Mouse (Mus musculus) large intestine, adult 2 months (tissue): ENCODE results near the gene Smad3. TPM values are rescaled to one million over a fixed set of nuclear protein-coding genes. Genes with fewer than 3 reads are reported as not detected.

Source experiments
- DNase-seq: peaks from one replicate; pipeline ENCODE4 v3.0.0-alpha.2; 2012; ENCODE audit warnings: low read depth, low spot score
- WGBS: fragments of 180-500 bp; shearing (Covaris S2); methylation state at CpG from one replicate; pipeline ENCODE4 v1.1.7; 2018; 5-methylcytosine and 5-hydroxymethylcytosine counted together
- polyA plus RNA-seq: library from polyadenylated mRNA; depleted of rRNA; stranded (reverse); fragments of >200 nt; gene quantifications from 2 replicates; pipeline ENCODE4 v1.2.3, GENCODE M21; 2012

Smad3 gene
- polyA plus RNA-seq, 1 experiment, result 16.2 TPM

DNA sequence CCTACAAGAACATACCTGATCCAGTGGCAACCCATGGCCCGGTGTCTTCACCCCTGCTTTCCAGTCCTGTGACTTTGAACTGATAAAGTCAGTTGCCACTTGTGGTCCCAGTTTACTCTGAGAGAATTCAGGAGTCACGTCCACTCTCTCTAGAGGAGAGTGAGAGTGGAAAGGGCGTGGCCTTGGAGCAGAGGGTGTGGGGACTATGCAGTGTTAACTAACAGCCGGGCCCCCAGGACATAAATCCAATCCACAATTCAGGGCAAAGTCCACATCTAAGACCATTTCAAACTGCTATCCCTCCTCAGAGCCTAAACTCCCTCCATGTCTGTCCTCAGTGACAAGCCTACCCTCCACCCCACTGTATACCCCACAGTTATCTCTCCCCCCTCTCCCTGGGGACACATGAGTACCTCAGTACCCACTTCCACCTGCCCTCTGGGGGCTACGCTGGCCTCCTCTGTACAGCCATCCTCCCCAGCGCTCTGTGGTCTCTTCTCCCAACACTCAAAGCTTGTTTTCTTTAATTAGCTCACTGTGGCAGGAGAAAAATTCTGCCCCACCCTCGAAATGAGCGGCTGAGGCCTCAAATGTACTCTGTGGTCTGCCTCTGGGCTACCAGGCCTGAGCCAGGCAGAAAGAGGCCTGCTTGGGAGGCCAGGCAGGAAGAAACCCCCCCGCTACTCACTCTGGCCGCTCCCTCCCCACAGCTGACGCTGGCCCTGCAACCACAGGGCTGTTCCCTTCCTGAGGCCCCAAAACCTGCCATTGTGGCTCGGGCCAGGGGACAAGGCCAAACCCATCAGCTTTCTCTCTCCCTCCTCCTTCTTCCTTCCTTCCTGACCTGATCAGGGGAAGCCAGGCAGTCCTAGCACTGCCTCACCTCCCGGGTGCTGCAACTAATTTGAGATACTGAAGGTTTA lies 31.4 kb downstream of the Smad3 start:
- no peak for DNase-seq
- WGBS, result 24% methylated on average over 13 of the region's 13 CpGs

DNA sequence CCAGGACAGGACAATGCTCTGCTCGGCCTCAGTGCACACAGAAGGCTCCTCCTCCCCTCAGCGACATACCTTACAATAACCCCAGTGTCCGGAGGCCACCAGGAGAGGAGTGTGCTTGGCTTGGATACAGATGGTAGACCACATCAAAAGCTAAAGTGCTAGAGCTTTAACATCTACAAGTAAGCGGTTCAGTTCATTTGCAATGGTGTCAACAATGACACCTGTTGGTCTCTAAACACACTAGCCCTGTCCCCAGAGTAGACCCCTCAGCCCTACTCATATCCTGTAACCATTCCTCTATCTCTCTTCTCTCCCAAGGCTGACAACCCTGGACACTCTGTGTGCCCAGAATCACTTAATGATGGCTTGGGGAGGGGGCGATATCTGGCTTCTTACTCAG lies 33.0 kb downstream of the Smad3 start:
- DNase-seq, result no peak
- 82% methylated on average over 5 of the region's 5 CpGs for WGBS

DNA sequence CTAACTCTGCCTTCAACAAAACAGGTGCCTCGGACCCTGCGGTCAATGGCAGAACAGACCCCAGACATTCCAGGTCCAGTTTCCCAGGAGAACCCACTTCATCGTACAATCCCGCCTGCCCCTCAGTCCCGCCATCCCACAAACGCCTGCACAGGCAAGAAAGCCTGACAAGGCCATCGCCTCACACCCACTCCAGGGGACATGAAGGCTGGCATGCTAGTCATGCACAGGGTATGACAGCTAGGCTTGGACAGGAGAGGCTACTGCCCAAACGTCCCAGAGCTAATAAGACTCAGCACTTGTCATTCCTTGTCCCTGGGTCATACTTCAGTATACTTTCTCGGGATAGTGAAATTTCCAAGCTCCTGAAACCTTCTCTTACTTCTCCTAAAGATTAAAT lies 34.9 kb downstream of the Smad3 start:
- no peak for DNase-seq
- 94% methylated on average over 9 of the region's 9 CpGs for WGBS

DNA sequence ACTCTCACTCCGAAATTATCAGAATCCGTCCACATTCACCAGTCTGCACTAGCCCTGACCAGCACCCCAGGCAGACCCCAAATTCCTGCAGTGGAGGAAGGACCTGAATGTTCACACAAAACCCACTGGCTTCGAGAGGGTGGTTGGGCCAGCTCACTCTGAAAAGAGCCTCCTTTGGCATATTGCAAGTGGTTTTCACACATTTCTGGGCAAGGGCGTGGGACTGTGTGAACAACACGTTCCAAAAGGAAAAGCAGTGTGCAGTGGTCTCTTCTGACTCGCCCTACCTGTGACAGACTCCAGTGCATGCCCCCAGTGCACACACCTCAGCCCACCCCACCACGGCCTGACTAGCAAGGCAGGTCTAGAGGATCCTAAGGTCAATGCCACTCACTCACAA lies 35.4 kb downstream of the Smad3 start:
- WGBS, result 83% methylated on average over 7 of the region's 7 CpGs

DNA sequence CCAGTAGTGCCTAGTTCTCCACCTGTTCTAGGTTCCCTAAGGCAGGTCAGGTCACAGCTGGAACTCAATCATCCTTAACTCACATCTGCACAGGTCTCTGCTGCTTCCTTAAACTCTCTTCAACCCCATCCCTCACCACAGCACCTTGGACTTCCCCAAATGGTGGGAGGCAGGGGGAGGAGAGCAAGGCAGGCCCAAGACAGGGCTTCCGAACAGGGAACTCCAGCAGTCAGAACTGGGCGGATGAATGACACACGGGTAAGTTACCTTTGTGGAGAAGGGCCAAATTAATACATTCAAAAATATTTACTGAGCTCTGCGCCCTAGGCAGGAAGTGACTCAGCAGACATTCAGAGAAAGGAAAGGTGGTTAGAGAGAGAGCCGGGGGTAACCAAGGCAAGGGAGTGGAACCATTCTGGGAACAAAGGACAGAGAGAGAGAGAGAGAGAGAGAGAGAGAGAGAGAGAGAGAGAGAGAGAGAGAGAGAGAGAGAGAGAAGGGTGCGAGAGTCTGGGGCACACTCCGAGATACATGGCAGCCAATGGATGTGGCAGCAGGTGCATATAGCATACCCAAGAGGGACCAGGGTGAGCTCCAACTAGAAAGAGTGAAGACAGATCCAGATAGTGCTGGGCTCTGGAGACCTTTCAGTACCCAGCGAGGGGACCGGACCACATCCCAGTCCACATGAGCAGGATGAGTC lies 36.1 kb downstream of the Smad3 start:
- DNase-seq, result no peak
- 47% methylated on average over 9 of the region's 9 CpGs for WGBS

More for the DNA sequence above, 35.4 kb downstream of the Smad3 start:
- no peak for DNase-seq

DNA sequence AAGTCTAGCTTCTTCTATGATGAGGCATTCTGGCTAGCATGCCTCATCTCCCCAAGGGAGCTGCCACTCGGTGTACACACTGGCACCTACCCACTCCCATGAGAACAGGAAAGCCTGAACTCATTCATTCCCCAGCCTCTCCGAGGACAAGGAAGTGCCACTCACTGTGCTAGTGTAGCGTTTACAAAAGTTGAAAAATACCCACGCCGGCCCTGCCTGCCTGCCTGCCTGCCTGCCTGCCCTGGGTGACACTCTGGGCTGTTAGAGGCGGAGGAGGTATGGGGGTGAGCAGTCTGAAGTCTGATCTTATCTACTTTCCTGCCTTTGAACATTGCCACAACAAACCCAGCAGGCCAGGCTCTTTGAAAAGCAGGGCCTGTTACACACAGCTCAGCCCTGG lies 37.1 kb downstream of the Smad3 start:
- WGBS, result 38% methylated on average over 6 of the region's 6 CpGs
- DNase-seq, result no peak

DNA sequence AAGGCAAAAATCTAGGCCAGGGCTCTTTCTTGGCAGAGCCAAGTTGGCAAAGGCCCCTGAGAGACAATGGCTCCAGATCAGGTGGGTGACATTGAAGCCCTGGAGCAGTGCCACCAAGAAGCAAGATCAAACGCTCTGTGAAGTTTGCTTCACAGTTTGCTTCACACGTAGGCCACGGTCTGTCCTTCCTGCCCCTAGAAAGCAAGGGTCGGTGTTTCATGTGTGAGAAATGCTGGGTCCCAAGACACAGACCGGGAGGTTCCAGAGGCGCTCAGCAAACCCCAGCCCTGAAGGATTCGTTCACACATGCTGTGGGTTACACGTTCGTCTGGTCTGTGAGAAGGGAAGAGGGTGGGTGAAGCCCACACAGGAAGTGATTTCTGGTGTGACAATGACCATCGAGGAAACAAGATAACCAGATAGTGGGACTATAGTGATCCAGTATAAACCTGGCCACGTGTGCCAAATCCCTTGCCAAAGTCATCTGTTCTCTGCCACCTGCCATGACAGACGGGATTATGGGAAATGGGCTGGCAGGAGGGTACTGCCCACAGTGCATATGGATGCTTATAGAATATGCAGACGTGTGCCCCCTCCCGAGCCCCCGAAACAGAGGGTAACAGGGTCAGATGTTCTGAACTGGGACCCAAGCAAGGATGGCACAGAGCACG lies 37.9 kb downstream of the Smad3 start:
- DNase-seq, result no peak

DNA sequence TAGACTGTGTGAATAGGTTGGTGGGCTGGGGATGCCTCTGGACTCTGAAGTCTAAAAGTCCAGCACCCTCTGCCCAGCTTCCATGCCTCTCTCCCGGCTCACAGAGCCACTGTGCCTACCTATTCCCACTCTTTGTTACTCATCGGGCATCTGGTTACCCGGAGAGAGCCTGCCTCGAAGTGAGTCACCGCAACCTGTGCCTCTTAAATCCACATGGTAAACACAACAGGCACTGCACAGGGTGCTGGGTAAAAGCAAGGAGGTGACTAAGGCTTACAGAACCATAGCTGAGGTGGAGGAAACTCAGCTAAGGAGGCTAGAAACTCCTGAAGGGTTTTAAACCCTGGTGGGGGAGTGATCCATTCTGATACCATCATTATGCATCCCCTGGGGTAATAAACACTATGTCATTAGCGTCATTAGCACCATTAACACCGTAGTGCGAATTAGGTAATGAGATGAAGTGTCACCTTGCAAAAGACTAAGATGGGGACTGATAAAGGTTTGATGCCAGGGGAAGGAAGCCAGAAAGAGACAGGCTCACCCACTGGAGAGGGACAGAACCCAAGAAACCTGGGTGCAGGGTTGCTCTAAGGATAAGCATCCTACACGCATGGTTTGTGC lies 38.9 kb downstream of the Smad3 start:
- WGBS, result 76% methylated on average over 9 of the region's 9 CpGs
- DNase-seq, result no peak

More for the DNA sequence above, 37.9 kb downstream of the Smad3 start:
- 50% methylated on average over 16 of the region's 16 CpGs for WGBS

DNA sequence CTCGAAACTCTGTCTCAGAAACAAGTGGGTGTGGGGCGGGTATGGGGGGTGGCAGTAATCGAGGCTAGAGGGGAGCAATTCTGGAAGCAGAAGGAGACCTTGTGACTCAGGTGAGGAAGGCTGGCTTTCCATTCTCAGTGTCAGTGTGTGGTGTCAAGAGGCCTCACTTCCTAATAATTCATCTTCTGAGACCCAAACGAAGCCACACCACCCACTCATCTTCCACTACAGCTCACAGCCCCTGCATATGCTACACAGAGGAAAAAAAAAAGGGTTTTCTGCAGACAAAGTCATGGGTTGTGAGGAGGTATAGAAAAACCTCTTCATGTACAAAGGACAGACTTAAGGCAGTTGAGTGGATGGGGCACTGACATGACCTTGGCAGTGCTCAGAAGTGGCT lies 39.6 kb downstream of the Smad3 start:
- 89% methylated on average over 4 of the region's 4 CpGs for WGBS

DNA sequence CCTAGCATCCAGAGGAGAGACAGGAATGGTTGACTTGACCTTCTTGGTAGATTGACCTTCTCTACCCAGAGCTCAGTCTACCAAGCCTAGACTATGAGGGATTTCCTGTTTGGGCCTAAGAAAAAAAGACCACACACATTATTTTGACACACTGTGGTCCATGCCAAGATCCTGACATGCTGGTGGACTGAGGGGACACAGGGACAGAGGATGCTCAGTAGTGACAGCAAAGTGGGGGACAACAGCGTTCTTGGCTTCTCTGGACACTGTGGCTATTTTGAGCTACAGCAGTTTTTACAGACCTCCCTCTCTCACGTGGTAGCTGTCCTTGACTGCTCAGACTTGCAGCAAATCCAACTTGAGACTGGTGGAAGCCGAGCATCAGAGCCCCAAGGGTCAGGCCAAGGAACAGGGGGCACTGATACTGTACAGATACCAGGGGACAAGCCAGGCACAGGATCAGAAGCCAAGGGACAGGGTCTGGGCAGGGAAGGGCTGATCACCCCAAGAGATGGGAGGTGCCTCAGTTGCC lies 40.3 kb downstream of the Smad3 start:
- WGBS, result 57% methylated on average over 3 of the region's 3 CpGs
- no peak for DNase-seq

More for the DNA sequence above, 39.6 kb downstream of the Smad3 start:
- DNase-seq, result no peak

DNA sequence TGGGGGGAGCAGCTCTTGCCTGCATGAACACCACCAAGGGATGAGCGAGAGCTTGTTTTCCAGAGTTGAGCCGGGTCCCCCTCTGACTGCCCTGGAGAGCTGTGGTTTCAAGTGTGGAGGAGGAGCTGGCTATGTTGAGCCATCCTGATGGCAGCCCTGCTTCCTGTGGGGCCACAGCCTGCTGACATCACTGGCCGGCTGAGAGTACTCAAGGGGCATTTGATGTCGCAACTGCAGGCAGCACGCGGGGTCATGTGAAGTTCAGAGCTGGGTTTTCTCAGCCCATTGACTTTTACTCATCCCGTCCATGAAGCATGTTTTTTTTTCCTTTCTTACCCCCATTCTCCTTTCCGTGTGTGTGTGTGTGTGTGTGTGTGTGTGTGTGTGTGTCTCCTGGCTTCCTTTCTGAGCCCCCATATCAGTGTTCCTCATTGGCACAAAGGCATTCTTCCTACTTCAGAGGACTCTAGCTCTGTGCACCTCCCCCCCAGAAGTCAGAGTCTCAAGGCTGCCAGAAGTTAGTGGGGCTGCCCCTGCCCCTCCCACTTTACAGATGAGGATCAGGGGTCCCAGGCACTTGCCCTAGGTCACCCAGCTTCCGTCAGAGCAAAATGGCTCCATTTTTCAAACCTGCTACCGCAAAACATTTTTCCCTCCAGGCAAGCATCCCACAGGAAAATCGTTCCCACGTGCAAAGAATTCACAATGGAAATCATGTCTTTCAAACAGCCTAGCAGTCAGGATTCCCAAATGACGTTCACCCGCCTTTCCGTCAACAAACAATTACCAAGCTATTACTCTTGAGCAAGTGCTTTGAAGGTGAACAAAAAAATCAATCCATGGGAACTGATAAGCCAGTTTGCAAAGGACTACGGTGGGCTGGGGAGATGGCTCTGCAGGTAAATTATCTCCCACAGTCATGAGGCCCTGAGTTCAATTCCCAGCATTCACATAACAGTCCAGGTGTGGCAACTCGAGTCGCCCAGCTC lies 41.4 kb downstream of the Smad3 start:
- WGBS, result 44% methylated on average over 18 of the region's 18 CpGs
- DNase-seq, result no peak

DNA sequence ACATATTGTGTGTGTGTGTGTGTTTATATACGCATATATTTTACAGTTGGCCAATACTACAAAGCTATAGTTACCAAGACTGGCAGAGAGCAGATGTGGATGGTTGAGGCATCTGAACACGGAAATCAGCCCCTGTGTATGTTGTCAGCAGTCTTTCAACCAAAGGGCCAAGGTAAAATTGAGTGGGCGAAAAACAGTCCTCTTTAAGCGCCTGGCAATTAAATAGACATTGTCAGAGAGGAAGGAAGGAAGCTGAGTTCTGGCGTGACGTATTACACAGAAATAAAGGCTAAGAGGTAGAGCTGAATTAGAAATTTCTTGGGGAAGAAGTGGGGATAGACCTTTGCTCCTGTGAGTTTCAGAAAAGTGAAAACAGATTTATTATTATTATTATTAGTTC lies 43.2 kb downstream of the Smad3 start:
- DNase-seq, result no peak
- WGBS, result 80% methylated on average over 6 of the region's 6 CpGs

DNA sequence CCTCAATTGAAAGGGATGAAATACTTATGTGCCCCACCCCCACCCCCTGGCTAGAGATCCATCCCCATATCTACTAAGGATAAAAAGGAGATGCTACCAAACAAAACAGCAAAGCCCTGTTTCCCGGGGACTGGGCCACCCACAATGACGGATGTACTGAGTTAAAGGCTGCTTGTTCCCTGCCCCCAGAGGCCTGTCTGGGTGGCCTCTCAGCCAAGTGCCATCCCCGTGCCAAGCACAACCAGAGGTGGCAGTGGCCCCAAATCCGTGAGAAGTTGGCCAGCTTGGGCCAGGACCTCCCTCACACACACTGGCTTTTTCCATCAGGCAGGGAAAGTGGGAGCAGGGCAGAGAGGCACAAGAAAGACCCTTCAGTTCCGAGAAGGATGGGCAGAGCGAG lies 45.0 kb downstream of the Smad3 start:
- WGBS, result 83% methylated on average over 6 of the region's 6 CpGs
- DNase-seq, result no peak

DNA sequence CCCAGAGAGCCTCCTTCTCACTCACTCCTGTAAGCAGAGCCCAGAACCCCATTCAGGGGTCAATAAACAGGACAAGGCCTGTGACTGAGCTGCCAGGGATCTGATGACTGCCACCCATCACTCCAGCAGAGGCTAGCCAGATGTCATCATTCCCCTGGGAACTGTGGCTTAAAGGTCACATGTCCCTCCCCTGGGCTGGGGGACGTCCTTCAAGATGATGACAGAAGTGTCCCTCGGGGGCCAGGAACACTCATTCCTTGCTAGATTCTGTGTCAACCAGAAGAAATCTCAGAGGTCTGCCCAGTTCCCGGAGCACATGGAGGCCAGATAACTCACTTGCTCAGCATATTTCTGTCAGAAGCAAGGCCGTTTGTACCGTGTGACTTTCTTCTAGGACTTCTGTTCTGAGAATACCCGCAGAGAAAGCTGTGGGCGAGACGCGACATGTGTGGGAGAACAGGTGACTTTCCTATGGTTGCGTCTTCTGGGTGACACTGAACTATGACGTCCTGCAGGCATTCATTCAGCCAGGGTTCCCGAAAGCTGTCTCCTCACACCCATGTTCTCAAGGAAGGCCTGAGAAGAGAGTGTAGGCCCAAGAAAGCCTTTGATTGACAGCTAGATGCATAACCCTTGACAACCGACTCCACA lies 46.1 kb downstream of the Smad3 start:
- WGBS, result 88% methylated on average over 13 of the region's 13 CpGs
- no peak for DNase-seq

DNA sequence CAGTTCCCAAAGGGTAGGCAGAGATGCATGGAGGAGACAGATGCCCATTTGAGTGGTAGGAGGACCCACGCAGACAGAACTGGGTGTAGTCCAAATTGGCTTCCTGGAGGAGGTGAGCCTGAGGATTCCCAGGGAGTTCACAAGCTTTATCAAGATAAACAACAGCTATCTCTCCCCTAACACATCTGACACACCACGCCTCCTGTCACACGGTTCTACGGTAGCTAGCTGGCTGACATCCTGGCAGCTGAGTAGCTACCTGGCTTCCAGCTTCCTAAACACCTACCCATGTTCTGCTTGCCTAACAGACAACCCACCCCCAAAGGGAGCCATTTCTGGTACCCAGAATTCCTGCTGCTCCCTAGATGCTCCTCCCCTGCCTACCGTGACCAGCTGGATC lies 47.9 kb downstream of the Smad3 start:
- 96% methylated on average over 5 of the region's 5 CpGs for WGBS
- DNase-seq, result no peak

DNA sequence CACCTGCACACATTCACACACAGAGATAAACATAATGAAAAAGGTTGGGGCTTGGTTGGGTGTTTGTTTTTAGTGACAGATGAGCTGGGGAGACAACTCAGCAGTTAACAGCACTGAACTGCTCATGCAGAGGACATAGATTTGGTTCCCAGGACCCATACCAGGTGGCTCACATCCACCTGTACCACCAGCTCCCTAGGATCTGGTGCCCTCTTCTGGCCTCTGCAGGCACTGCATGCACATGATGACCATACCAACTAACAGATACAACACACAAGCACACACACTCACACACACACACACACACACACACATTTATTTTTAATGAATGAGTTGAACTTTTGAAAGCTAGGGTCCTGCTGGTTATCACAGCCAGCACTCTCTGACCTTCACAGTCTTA lies 48.5 kb downstream of the Smad3 start:
- no peak for DNase-seq

DNA sequence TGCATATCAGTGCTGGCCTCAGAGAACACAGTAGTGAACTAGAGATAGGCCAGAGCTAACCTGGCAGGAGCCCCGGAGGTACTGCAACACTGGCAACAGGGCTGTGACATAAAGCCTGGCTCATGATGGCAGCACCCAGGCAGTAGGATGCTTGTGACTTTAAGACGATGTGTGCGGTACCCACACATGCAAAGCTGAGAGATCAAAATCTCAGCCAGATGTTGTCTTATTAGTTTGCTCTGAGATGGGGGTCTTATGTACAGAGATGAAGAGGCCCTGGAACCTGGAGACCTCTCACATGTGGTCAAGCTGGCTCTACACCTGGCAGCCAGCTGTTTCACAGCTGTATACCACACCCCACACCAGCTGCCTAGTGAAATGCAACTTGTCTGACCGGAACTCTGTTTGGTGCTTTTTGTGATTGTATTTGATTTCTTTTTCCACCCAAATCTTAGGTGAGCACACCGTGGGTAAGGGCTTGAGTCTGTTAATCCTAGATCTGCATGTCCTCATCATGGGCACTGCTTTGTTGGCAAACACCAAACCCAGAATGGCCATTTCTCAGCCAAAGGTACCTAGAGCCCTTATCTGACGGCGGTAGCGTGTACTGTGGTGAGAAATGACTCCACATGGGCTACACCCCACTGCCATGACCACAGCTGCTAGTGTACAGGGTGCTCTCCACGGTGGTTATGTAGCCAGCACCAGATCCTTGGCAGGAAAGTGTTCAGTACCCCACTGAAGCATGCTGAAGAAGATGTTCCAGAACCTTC lies 49.8 kb downstream of the Smad3 start:
- WGBS, result 71% methylated on average over 9 of the region's 9 CpGs
- DNase-seq, result no peak
